Mouse (Mus musculus) neural tube, embryonic 14.5 days (tissue): ENCODE results near the gene Gm10203. TPM values are rescaled to one million over a fixed set of nuclear protein-coding genes. Genes with fewer than 3 reads are reported as not detected.
"Not testable (repeated sequence)": the region's sequence is repeated elsewhere in the genome, so short reads cannot be mapped to it uniquely, and the experiment has no call there.

ENCODE experiments used
- ATAC-seq: fragments of 200-750 bp; cut with Nextera tagmentation; 2 replicates; pipeline ENCODE4 v1.8.0; 2017; ENCODE audit warnings: low read depth, mild to moderate bottlenecking, moderate TSS enrichment, moderate library complexity
- H3K27ac ChIP-seq: fragments of 300-500 bp; sonication (generic); 2 replicates; pipeline ENCODE4 v1.5.1; 2014; ENCODE audit warnings: low read depth, mild to moderate bottlenecking, control low read depth, low read length, moderate library complexity, mixed read lengths
- H3K27me3 ChIP-seq: fragments of 300-500 bp; sonication (generic); 2 replicates; pipeline ENCODE4 v1.6.1; 2014; ENCODE audit warnings: low read length; ENCODE audit not compliant: control insufficient read depth, insufficient read depth
- H3K36me3 ChIP-seq: fragments of 300-500 bp; sonication (generic); 2 replicates; pipeline ENCODE4 v1.6.1; 2014; ENCODE audit warnings: low read length, mixed read lengths; ENCODE audit not compliant: control insufficient read depth, insufficient read depth
- H3K4me1 ChIP-seq: fragments of 300-500 bp; sonication (generic); 2 replicates; pipeline ENCODE4 v1.6.1; 2014; ENCODE audit warnings: low read length; ENCODE audit not compliant: control insufficient read depth, insufficient read depth
- H3K4me2 ChIP-seq: fragments of 300-500 bp; sonication (generic); 2 replicates; pipeline ENCODE4 v1.6.1; 2014; ENCODE audit warnings: mild to moderate bottlenecking, low read depth, low read length, control low read depth
- H3K4me3 ChIP-seq: fragments of 300-500 bp; sonication (generic); 2 replicates; pipeline ENCODE4 v1.5.1; 2014; ENCODE audit warnings: low read depth, low read length, control low read depth, mixed read lengths
- H3K9ac ChIP-seq: fragments of 300-500 bp; sonication (generic); replicated peaks from 2 replicates; pipeline ENCODE4 v1.6.1; 2014; ENCODE audit warnings: low read depth, mild to moderate bottlenecking, control low read depth, low read length, mixed read lengths
- H3K9me3 ChIP-seq: fragments of 300-500 bp; sonication (generic); 2 replicates; pipeline ENCODE4 v1.6.1; 2016; ENCODE audit warnings: low read length; ENCODE audit not compliant: control insufficient read depth
- WGBS: fragments of 180-500 bp; shearing (Covaris S2); extraction: QIAGEN DNeasy Blood & Tissue Kit; methylation state at CpG from one replicate; pipeline ENCODE4 v1.1.7; 2014; 5-methylcytosine and 5-hydroxymethylcytosine counted together
- polyA plus RNA-seq: library from polyadenylated mRNA; unstranded; fragments of >200 nt; fragmentation: Nextera tagmentation; extraction: Ambion mirVana; gene quantifications from 2 replicates; pipeline ENCODE4 v1.2.1, GENCODE M21; 2014

The Gm10203 gene
- polyA plus RNA-seq, 1 experiment from 2014 or later: not detected

- WGBS: 92% methylated on average over 3 of the region's 4 CpGs
- H3K9me3 ChIP-seq, H3K4me1 ChIP-seq, H3K4me2 ChIP-seq, H3K27me3 ChIP-seq, H3K27ac ChIP-seq, H3K4me3 ChIP-seq, ATAC-seq, H3K9ac ChIP-seq: not testable (repeated sequence)
- peaks cover 30% of the 10 kb centered on the region for H3K36me3 ChIP-seq
Observed at GRCm38 (mm10) chr6:149167038-149167437, 37.1 kb downstream of the Gm10203 start.

- no peak overlapping the region for H3K9ac ChIP-seq
- no peaks in the 10 kb centered on the region for H3K27me3 ChIP-seq
- peaks cover 26% of the 10 kb centered on the region for H3K36me3 ChIP-seq
- 93% methylated on average over 1 of the region's 1 CpGs for WGBS
- no peak overlapping the region for H3K4me2 ChIP-seq
- no peak for ATAC-seq
- H3K4me3 ChIP-seq: no peak overlapping the region
- H3K27ac ChIP-seq: no peak overlapping the region
- no peaks in the 10 kb centered on the region for H3K9me3 ChIP-seq
- H3K4me1 ChIP-seq: no peaks in the 10 kb centered on the region
Observed at GRCm38 (mm10) chr6:149167672-149168071, 37.7 kb downstream of the Gm10203 start.

- 94% methylated on average over 2 of the region's 2 CpGs for WGBS
- Histone ChIP-seq H3K9ac (no peak overlapping the region), H3K27ac (no peak overlapping the region), H3K27me3 (no peaks in the 10 kb centered on the region), H3K9me3 (no peaks in the 10 kb centered on the region), H3K4me3 (no peak overlapping the region), H3K36me3 (peaks cover 22% of the 10 kb centered on the region), H3K4me2 (no peak overlapping the region), H3K4me1 (no peaks in the 10 kb centered on the region)
- ATAC-seq: no peak
Observed at GRCm38 (mm10) chr6:149168436-149168835, 38.5 kb downstream of the Gm10203 start.

- H3K4me3 ChIP-seq, H3K27me3 ChIP-seq, ATAC-seq, H3K4me2 ChIP-seq, H3K9ac ChIP-seq, H3K4me1 ChIP-seq, H3K27ac ChIP-seq, H3K9me3 ChIP-seq: not testable (repeated sequence)
- 98% methylated on average over 4 of the region's 4 CpGs for WGBS
- H3K36me3 ChIP-seq: peaks cover 22% of the 10 kb centered on the region
Observed at GRCm38 (mm10) chr6:149169965-149170364, 40.0 kb downstream of the Gm10203 start.

GRCm38 (mm10) chr6:149173831-149174625 is 44.1 kb downstream of the Gm10203 start:
- no peak for ATAC-seq
- Histone ChIP-seq H3K4me2 (no peak overlapping the region), H3K4me1 (no peaks in the 10 kb centered on the region), H3K27me3 (no peaks in the 10 kb centered on the region), H3K9ac (no peak overlapping the region), H3K4me3 (no peak overlapping the region), H3K9me3 (0 out of 2 replicates have a peak, but pooled peaks cover 2% of the 10 kb centered on the region), H3K27ac (no peak overlapping the region), H3K36me3 (peaks cover 17% of the 10 kb centered on the region)
- WGBS: 64% methylated on average over 4 of the region's 4 CpGs

- WGBS: 93% methylated on average over 3 of the region's 3 CpGs
- H3K9me3 ChIP-seq: 0 out of 2 replicates have a peak, but pooled peaks cover 2% of the 10 kb centered on the region
- H3K4me2 ChIP-seq: no peak overlapping the region
- no peak overlapping the region for H3K9ac ChIP-seq
- H3K27ac ChIP-seq: no peak overlapping the region
- H3K4me3 ChIP-seq: no peak overlapping the region
- ATAC-seq: no peak
- H3K36me3 ChIP-seq: peaks cover 21% of the 10 kb centered on the region
- H3K4me1 ChIP-seq: no peaks in the 10 kb centered on the region
- no peaks in the 10 kb centered on the region for H3K27me3 ChIP-seq
Observed at GRCm38 (mm10) chr6:149174932-149175570, 45.1 kb downstream of the Gm10203 start.

GRCm38 (mm10) chr6:149179064-149179463 is 49.1 kb downstream of the Gm10203 start:
- Histone ChIP-seq H3K4me2 (no peak overlapping the region), H3K27ac (no peak overlapping the region), H3K36me3 (peaks cover 34% of the 10 kb centered on the region), H3K9ac (no peak overlapping the region), H3K4me1 (no peaks in the 10 kb centered on the region), H3K27me3 (no peaks in the 10 kb centered on the region), H3K4me3 (no peak overlapping the region), H3K9me3 (0 out of 2 replicates have a peak, but pooled peaks cover 2% of the 10 kb centered on the region)
- ATAC-seq: no peak

Other genes with a start within 250 kb of the Gm10203 start
- gene Caprin2, start 233.9 kb upstream of the Gm10203 start, polyA plus RNA-seq: 9.1 and 10.2 TPM in 2 replicates
- 35.5 and 56.0 TPM in 2 replicates for gene Sinhcaf, start 183.7 kb upstream of the Gm10203 start, polyA plus RNA-seq
- gene Dennd5b, start 28.5 kb upstream of the Gm10203 start, polyA plus RNA-seq: 23.3 and 32.3 TPM in 2 replicates
- gene Etfbkmt, start 9.7 kb downstream of the Gm10203 start, polyA plus RNA-seq: 6.2 and 6.7 TPM in 2 replicates
- 111 and 125 TPM in 2 replicates for gene Amn1, start 58.5 kb downstream of the Gm10203 start, polyA plus RNA-seq
- gene Resf1, start 179.2 kb downstream of the Gm10203 start, polyA plus RNA-seq: 30.5 and 30.8 TPM in 2 replicates